Mouse (Mus musculus): ENCODE results near the gene Sebox. TPM values are rescaled to one million over a fixed set of nuclear protein-coding genes. Genes with fewer than 3 reads are reported as not detected.

Gene Sebox
- polyA plus RNA-seq, 1 experiment from 2014 or later = not detected

DNA sequence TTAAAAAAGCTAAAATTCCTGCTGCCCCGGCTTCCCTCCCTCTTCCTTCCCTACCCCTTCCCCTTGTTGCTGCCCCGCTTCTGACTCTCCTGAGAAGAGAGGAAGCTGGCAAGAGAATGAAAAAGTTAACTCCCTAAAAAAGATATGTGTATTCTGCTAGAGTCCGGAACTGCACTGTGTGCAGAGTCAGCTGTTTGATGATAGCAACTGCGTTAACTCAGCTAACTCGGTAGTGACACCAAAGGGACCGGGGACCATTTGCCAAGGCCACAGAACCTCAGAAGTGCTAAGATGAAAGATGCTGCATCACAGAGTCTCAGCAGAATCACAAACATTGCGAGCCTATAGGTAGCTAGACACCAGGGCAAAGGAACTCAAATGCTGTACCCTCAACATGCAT lies 35.7 kb upstream of the Sebox start:
- no peak overlapping the region for H3K9ac ChIP-seq
- peaks cover 15% of the 10 kb centered on the region for H3K4me1 ChIP-seq
- ATAC-seq (ENCODE audit: insufficient number of reproducible peaks, insufficient read depth, low FRiP score, low TSS enrichment) = no peak
- H3K27me3 ChIP-seq = no peaks in the 10 kb centered on the region
- H3K4me3 ChIP-seq = no peak overlapping the region
- H3K36me3 ChIP-seq = peaks cover 7% of the 10 kb centered on the region; the same call in 1 of the 2 replicates
- H3K9me3 ChIP-seq = no peaks in the 10 kb centered on the region
- no peak overlapping the region for H3K27ac ChIP-seq
- no peak overlapping the region for H3K4me2 ChIP-seq (replicated peaks)
- 79% methylated on average over 7 of the region's 7 CpGs for WGBS

DNA sequence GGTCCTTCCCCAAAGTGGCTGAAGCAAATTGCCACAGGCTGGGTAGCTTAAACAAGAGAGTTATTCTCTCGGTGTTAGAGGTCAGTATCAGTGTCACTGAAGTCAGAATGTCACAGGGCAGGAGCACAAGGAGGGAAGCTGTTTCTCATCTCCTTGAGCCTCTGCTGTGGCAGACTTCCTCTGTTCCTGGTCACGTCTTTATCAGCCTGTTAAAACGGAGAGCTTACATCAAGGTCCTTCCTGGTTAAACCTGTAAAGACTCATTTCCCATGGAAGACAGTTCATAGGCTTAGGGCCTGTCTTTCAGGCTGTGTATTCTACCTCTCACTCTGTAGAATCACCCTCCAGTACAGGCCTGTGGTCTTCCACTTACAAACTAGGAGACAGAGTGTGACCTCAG lies 35.3 kb upstream of the Sebox start:
- H3K9ac ChIP-seq = no peak overlapping the region

DNA sequence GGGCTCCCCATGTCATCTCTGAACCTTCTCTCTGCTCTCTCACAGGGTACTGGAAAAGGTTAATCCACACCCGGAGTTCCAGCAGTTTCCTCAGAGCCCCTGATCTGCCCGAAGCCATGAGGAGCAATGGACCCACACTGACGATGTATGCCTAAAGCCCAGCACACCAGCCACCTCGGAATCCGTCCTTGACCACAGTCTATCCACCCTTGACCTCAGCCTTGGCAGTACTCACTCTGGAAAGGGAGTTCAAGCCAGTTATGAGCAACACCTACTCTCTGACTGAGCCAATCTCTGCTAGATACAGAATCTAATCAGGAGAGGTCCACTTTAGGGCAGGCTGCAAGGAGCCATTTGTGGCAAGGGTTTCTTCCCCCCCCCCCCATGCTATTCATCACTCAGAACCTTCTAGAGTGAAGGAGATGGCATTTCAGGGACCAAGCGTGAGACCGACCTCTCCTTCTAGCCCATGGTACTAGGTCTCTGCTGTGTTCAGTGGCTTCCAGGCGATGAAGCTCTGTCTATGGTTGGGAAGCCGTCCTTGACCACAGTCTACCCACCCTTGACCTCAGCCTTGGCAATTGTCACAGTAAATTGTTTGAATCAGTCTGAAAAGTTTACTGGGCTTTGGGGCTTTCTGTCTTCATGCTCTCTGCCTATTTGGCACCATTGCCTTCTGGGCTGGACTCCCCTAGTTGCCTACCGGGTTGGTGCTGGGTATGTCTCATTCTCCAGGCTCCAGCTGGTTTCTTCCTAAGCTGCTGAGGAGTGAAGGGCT lies 31.7 kb upstream of the Sebox start:
- WGBS = 87% methylated on average over 10 of the region's 10 CpGs
- Histone ChIP-seq H3K9ac (no peak overlapping the region), H3K27ac (no peak overlapping the region), H3K9me3 (no peaks in the 10 kb centered on the region), H3K36me3 (peaks cover 7% of the 10 kb centered on the region; the same call in 1 of the 2 replicates), H3K27me3 (no peaks in the 10 kb centered on the region), H3K4me3 (no peak overlapping the region), H3K4me2 (replicated peaks) (no peak overlapping the region), H3K4me1 (peaks cover 5% of the 10 kb centered on the region)
- no peak for ATAC-seq (ENCODE audit: insufficient number of reproducible peaks, insufficient read depth, low FRiP score, low TSS enrichment)

More for the DNA sequence above, 35.3 kb upstream of the Sebox start:
- WGBS = 25% methylated on average over 3 of the region's 3 CpGs
- Histone ChIP-seq H3K4me2 (replicated peaks) (no peak overlapping the region), H3K4me1 (peaks cover 15% of the 10 kb centered on the region), H3K27ac (no peak overlapping the region), H3K36me3 (peaks cover 7% of the 10 kb centered on the region; the same call in 1 of the 2 replicates), H3K9me3 (no peaks in the 10 kb centered on the region), H3K27me3 (no peaks in the 10 kb centered on the region), H3K4me3 (no peak overlapping the region)
- no peak for ATAC-seq (ENCODE audit: insufficient number of reproducible peaks, insufficient read depth, low FRiP score, low TSS enrichment)

DNA sequence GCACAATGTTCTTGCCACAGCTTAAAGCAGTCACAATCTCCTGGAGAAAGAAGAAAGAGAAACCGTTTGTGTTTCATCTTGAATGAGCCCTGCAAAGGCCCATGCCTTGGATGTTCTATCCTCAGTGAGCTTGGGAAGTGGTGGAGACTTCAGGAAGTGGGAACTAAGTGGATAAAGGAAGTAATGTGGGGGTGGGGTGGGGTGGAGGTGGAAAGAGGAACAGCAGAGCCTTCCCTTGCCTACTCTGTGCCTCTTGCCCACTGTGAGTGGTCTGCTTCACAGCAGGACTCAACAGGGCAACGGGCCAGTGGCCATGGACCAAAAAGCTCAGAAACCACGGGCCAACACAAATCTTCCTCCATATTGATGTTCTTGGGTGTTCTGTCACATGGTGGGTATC lies 28.0 kb upstream of the Sebox start:
- 76% methylated on average over 3 of the region's 3 CpGs for WGBS
- no peak for ATAC-seq (ENCODE audit: insufficient number of reproducible peaks, insufficient read depth, low FRiP score, low TSS enrichment)
- Histone ChIP-seq H3K27ac (no peak overlapping the region), H3K27me3 (no peaks in the 10 kb centered on the region), H3K9ac (no peak overlapping the region), H3K4me1 (no peaks in the 10 kb centered on the region), H3K4me2 (replicated peaks) (no peak overlapping the region), H3K9me3 (no peaks in the 10 kb centered on the region), H3K36me3 (peaks cover 7% of the 10 kb centered on the region; the same call in 1 of the 2 replicates), H3K4me3 (no peak overlapping the region)

DNA sequence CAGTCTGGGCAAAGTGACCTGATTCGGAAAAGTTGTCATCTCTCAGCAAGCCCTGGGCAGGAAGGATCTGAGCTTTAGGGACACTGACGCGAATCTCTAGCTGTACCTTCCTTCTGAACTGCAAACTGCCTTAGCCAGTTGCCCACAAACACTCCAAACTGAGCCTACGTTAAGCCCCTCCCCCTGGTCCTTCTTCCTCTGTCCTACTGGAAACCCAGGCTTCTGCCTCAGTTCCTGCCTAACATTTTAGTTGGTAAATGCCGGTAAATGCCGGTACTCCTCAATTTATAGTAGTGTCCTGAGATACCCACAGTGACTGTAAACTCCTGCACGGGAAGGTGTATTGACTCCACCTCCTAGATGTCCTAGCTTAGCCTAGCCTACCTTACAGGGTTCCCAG lies 19.6 kb upstream of the Sebox start:
- no peak overlapping the region for H3K27ac ChIP-seq
- H3K27me3 ChIP-seq = peaks cover 40% of the 10 kb centered on the region
- H3K4me2 ChIP-seq (replicated peaks) = no peak overlapping the region
- no peaks in the 10 kb centered on the region for H3K4me1 ChIP-seq
- H3K36me3 ChIP-seq = no peaks in the 10 kb centered on the region
- no peaks in the 10 kb centered on the region for H3K9me3 ChIP-seq
- ATAC-seq (ENCODE audit: insufficient number of reproducible peaks, insufficient read depth, low FRiP score, low TSS enrichment) = no peak
- no peak overlapping the region for H3K4me3 ChIP-seq
- no peak overlapping the region for H3K9ac ChIP-seq
- 58% methylated on average over 7 of the region's 7 CpGs for WGBS

DNA sequence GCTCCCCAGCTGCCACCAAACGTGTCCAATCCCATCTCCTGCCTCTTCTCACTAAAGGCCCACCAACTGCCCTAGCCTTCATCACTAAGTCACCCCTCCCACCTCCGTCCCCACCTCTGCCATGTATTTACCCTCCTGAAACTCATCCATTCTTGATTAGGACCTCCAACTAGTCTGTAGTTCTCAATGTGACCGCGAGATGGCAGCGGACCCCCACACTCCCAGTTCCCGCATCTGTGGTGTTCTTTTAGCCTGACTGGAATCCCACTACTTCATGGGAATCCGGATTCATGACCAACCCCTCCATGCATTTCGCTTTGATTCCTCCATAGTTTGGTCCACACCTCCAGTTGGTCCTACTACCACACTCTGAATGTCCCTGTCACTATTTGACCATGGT lies 15.1 kb upstream of the Sebox start:
- Histone ChIP-seq H3K9ac (no peak overlapping the region), H3K4me1 (peaks cover 4% of the 10 kb centered on the region), H3K4me3 (no peak overlapping the region), H3K9me3 (no peaks in the 10 kb centered on the region), H3K27me3 (peaks cover 68% of the 10 kb centered on the region), H3K27ac (no peak overlapping the region), H3K4me2 (replicated peaks) (no peak overlapping the region), H3K36me3 (no peaks in the 10 kb centered on the region)
- WGBS = 3% methylated on average over 8 of the region's 8 CpGs
- no peak for ATAC-seq (ENCODE audit: insufficient number of reproducible peaks, insufficient read depth, low FRiP score, low TSS enrichment)

DNA sequence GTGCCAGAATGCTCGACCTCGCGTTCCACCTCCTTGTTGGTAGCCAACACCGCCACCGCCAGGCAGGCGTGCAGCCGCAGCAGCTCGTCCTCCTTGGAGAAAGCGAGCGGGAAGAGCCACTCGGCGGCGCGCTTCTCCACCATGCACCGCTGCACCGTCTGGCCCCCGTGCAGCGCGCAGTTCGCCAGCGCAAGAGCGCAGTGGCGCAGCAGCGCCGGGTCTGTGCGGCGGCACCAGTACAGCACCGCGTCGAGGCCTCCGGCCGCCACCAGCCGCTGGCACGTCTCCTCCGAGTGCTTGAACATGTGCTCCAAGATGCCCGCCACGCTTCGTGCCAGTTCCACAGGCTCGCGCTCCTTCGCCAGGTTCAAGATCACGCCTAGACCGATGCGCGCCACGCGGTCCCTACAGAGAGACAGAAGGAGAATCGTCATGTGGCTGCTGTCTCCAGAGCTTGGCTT lies 12.4 kb upstream of the Sebox start:
- H3K27ac ChIP-seq = no peak overlapping the region
- ATAC-seq (ENCODE audit: insufficient number of reproducible peaks, insufficient read depth, low FRiP score, low TSS enrichment) = 0 out of 2 replicates have a peak, but pooled peaks have one; percentile 64

DNA sequence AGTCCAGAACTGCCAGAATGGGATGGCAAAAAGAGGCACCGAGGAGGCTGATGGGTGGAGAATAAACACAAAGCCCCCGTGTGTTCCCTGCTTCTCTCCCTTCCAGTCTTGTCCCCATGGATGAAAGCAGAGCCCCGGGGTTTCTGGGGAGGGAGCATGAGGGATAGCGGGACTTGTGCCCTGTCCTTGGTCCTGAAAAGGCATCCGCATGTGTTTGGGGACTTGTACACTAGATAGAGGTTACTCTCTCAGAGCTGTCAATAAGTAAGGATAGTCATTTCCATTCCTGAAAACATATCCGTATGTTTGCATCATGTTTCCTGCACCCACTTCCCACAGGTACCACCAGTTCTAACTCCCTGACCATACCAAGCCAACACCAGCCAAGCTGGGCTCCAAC lies 7.3 kb upstream of the Sebox start:
- Histone ChIP-seq H3K9ac (no peak overlapping the region), H3K36me3 (no peaks in the 10 kb centered on the region), H3K4me1 (peaks cover 13% of the 10 kb centered on the region; the same call in 1 of the 2 replicates), H3K9me3 (no peaks in the 10 kb centered on the region), H3K27ac (no peak overlapping the region), H3K4me2 (replicated peaks) (0 out of 2 replicates have a peak overlapping the region, but pooled peaks have one; percentile 99), H3K4me3 (no peak overlapping the region), H3K27me3 (peaks cover 63% of the 10 kb centered on the region)
- no peak for ATAC-seq (ENCODE audit: insufficient number of reproducible peaks, insufficient read depth, low FRiP score, low TSS enrichment)
- WGBS = 3% methylated on average over 6 of the region's 6 CpGs

More for the DNA sequence above, 12.4 kb upstream of the Sebox start:
- peak overlapping the region; percentile 49 for H3K4me2 ChIP-seq (replicated peaks)
- 0 out of 2 replicates have a peak overlapping the region, but pooled peaks have one; percentile 31 for H3K9ac ChIP-seq
- WGBS = 7% methylated on average over 48 of the region's 48 CpGs
- peak overlapping the region; percentile 28 for H3K4me3 ChIP-seq
- no peaks in the 10 kb centered on the region for H3K9me3 ChIP-seq
- peaks cover 4% of the 10 kb centered on the region for H3K4me1 ChIP-seq
- H3K36me3 ChIP-seq = no peaks in the 10 kb centered on the region
- peaks cover 78% of the 10 kb centered on the region for H3K27me3 ChIP-seq

DNA sequence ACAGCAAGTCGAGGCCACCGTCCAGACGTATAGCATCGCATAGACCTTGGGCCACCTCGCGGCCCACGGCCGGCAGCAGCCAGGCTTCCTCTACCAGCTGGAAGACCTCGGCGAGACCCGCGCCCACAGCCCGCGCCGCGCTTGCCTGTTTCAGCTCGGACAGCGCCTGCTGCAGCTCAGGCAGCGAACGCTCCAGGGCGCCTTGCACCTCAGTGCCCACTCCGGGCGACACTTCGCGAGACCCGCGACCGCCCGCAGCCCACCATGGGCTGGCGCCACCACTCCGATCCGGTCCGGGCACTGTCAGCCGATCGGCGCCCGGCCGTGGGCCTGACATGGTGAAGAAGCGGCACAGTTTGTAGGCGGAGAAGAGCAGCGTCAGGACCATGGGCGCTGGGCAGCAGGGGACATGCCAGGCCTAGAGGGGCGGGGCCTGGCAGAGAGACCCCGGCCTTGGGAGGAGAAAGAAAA lies 6.1 kb upstream of the Sebox start:
- H3K4me3 ChIP-seq = peak overlapping the region; percentile 63
- H3K4me1 ChIP-seq = peaks cover 13% of the 10 kb centered on the region; the same call in 1 of the 2 replicates
- under 1% methylated on average over 44 of the region's 44 CpGs for WGBS
- peak; percentile 43 for ATAC-seq (ENCODE audit: insufficient number of reproducible peaks, insufficient read depth, low FRiP score, low TSS enrichment)
- H3K27me3 ChIP-seq = peaks cover 58% of the 10 kb centered on the region
- H3K9me3 ChIP-seq = no peaks in the 10 kb centered on the region
- H3K36me3 ChIP-seq = no peaks in the 10 kb centered on the region
- H3K9ac ChIP-seq = peak overlapping the region; percentile 56
- H3K27ac ChIP-seq = peak overlapping the region; percentile 54; the same call in 1 of the 2 replicates
- H3K4me2 ChIP-seq (replicated peaks) = peak overlapping the region; percentile 99

DNA sequence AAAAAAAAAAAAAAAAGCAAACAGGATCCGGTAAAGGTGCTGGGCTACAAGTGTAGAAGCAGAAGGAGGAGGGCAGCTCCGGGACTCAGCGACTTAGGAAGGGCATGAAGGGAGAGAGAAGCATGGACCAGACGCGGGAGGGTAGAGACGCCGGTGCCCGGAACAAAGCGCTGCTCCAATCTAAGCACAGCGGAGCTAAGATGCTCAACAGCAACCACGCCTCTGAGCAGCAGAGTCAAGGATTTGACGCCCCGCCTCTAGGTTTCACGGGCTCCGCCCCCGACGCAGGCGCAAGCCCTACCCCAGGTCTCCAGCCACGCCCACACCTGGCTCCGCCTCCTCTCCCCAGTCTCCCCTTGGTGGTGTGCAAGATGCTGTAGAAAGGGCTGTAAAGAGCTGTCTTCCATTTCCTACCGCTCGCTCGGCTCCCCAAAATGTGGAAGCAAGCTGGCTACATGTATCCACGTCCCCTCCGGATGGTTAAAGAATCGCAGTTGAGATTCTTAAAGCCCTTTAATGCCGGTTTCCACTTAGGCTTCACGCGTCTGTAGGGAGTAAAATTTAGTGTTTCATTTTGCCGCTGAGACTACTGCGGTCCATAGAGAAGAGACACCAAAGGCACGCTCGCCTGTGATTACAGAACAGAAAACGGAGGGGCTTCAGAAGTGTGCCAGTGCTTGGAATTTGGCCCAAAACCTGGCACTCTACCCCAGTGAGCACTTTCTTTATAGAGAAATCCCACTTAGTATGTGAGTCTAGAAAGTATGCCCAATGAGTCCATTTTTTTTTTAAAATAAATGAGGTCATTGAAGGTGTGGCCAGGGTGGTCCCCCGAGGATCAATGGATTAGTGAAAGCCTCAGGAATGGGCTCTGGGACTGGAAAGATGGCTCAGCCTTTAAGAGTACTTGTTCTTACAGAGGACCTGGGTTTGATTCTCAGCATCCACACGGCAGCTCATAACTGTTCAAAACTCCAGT lies 5.4 kb upstream of the Sebox start, which contains the start of gene Sarm1:
Gene Sarm1, minus strand, starts transcription at position 211 of the 979 bp plus-strand sequence.
- Histone ChIP-seq H3K4me1 (peaks cover 13% of the 10 kb centered on the region; the same call in 1 of the 2 replicates), H3K27me3 (peaks cover 59% of the 10 kb centered on the region), H3K4me2 (replicated peaks) (peak within 1 kb of the TSS; percentile 99), H3K36me3 (no peaks in the 10 kb centered on the region), H3K9me3 (no peaks in the 10 kb centered on the region), H3K9ac (peak within 1 kb of the TSS; percentile 56), H3K4me3 (peak within 1 kb of the TSS; percentile 63), H3K27ac (peak within 1 kb of the TSS; percentile 54)
- ATAC-seq (ENCODE audit: insufficient number of reproducible peaks, insufficient read depth, low FRiP score, low TSS enrichment) = peak; percentile 91
- WGBS = 3% methylated on average over 36 of the region's 36 CpGs

DNA sequence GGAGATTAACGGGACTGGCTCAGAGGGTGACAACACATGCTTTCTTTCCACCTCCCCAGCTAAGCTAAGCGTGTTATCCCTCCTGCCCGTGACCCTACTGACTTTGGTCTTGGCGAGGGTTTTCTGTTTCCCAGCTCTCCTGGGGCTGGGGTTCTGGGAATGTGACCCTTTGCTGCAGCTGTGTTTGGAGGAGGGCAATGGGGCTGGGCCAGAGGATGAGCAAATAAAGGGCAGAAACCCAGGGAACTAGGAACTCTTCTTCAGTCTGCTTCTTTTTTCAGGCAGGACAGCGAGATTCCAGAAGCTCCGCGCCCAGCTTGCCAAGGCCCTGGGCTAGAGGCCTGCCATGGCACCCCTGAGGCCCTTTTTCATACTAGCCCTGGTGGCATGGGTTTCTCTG lies 4.2 kb upstream of the Sebox start, which contains the start of gene Vtn:
Gene Vtn, plus strand, starts transcription at position 88 of the 400 bp plus-strand sequence.
- Histone ChIP-seq H3K27me3 (peaks cover 55% of the 10 kb centered on the region), H3K27ac (peak within 1 kb of the TSS; percentile 46; the same call in 1 of the 2 replicates), H3K4me3 (peak within 1 kb of the TSS; percentile 63), H3K9ac (no peak within 1 kb of the TSS), H3K9me3 (no peaks in the 10 kb centered on the region), H3K4me1 (peaks cover 13% of the 10 kb centered on the region; the same call in 1 of the 2 replicates), H3K36me3 (no peaks in the 10 kb centered on the region), H3K4me2 (replicated peaks) (peak within 1 kb of the TSS; percentile 99)
- 49% methylated on average over 7 of the region's 7 CpGs for WGBS
- ATAC-seq (ENCODE audit: insufficient number of reproducible peaks, insufficient read depth, low FRiP score, low TSS enrichment) = no peak
